Mouse (Mus musculus) T-cell, adult 2 months (primary cell): Measurements from ENCODE around the gene Gm5141.
A peak's percentile ranks its signal among the peaks of the same experiment; 100 is the strongest.
"Not testable (repeated sequence)": the region's sequence is repeated elsewhere in the genome, so short reads cannot be mapped to it uniquely, and the experiment has no call there.

Experiments
- DNase-seq: peaks from one replicate; pipeline ENCODE4 v3.0.0; 2022; ENCODE audit warnings: low spot score

The Gm5141 gene

GRCm38 (mm10) chr13:62785199-62786134 lies at the start of gene Gm5141:
Gene Gm5141 (minus strand): TSS chr13:62785808.
- DNase-seq = peak; percentile 29

GRCm38 (mm10) chr13:62833341-62833740 lies 47.7 kb upstream of the Gm5141 start:
- DNase-seq = no peak

- no peak for DNase-seq
Measured at GRCm38 (mm10) chr13:62832239-62832638, 46.6 kb upstream of the Gm5141 start.

GRCm38 (mm10) chr13:62815705-62816104 lies 30.1 kb upstream of the Gm5141 start:
- not testable (repeated sequence) for DNase-seq

GRCm38 (mm10) chr13:62812713-62813112 lies 27.1 kb upstream of the Gm5141 start:
- no peak for DNase-seq

GRCm38 (mm10) chr13:62807981-62808380 lies 22.4 kb upstream of the Gm5141 start:
- not testable (repeated sequence) for DNase-seq

- DNase-seq = not testable (repeated sequence)
Measured at GRCm38 (mm10) chr13:62786135-62786493, 506 bp upstream of the Gm5141 start.

- DNase-seq = peak; percentile 26
Measured at GRCm38 (mm10) chr13:62763806-62764205, 21.8 kb downstream of the Gm5141 start.

- DNase-seq = peak; percentile 58
Measured at GRCm38 (mm10) chr13:62760432-62761415, 24.9 kb downstream of the Gm5141 start, which contains the start of gene Platr25. Gene Platr25 (minus strand): TSS chr13:62760709.

- DNase-seq = no peak
Measured at GRCm38 (mm10) chr13:62733322-62733721, 52.3 kb downstream of the Gm5141 start.
